Mouse (Mus musculus) small intestine, adult 2 months (tissue): ENCODE measurements around the gene Jarid2. TPM values are rescaled to one million over a fixed set of nuclear protein-coding genes. Genes with fewer than 3 reads are reported as not detected.

ENCODE experiments used
- H3K27ac ChIP-seq: fragments of 200-500 bp; 2 replicates; pipeline ENCODE4 v1.5.1; 2012; ENCODE audit warnings: low read depth, low read length, control low read depth, inconsistent platforms; ENCODE audit not compliant: insufficient read depth
- H3K27me3 ChIP-seq: fragments of 200-500 bp; 2 replicates; pipeline ENCODE4 v1.6.1; 2012; ENCODE audit warnings: mild to moderate bottlenecking, moderate library complexity, low read length, inconsistent platforms; ENCODE audit not compliant: control insufficient read depth, insufficient read depth
- H3K36me3 ChIP-seq: fragments of 200-500 bp; 2 replicates; pipeline ENCODE4 v1.6.1; 2012; ENCODE audit warnings: mild to moderate bottlenecking, low read length, control low read depth, inconsistent platforms; ENCODE audit not compliant: control insufficient read depth, insufficient read depth
- H3K4me1 ChIP-seq: fragments of 200-500 bp; 2 replicates; pipeline ENCODE4 v1.6.1; 2012; ENCODE audit warnings: low read length, inconsistent platforms, mixed read lengths; ENCODE audit not compliant: control insufficient read depth, insufficient read depth, insufficient read length
- H3K4me3 ChIP-seq: fragments of 200-500 bp; 2 replicates; pipeline ENCODE4 v1.5.1; 2012; ENCODE audit warnings: low read depth, mild to moderate bottlenecking, control low read depth, inconsistent platforms, low read length, moderate library complexity
- CTCF ChIP-seq: fragments of 200-500 bp; IDR thresholded peaks from 2 replicates; pipeline ENCODE4 v1.5.1; 2012; ENCODE audit warnings: low read depth, mild to moderate bottlenecking, control low read depth, inconsistent platforms, low read length, moderate library complexity, mixed read lengths; ENCODE audit not compliant: insufficient replicate concordance, insufficient read length; ENCODE audit errors: extremely low read depth
- POLR2A ChIP-seq: fragments of 200-500 bp; IDR thresholded peaks from 2 replicates; pipeline ENCODE4 v1.6.1; 2012; ENCODE audit warnings: low read depth, mild to moderate bottlenecking, control low read depth, inconsistent platforms, low read length, moderate library complexity
- WGBS: fragments of 180-500 bp; shearing (Covaris S2); methylation state at CpG from one replicate; pipeline ENCODE4 v1.1.7; 2018; 5-methylcytosine and 5-hydroxymethylcytosine counted together
- polyA plus RNA-seq: library from polyadenylated mRNA; depleted of rRNA; stranded (reverse); fragments of >200 nt; gene quantifications from 2 replicates; pipeline ENCODE4 v1.2.3, GENCODE M21; 2012

Jarid2 gene
- polyA plus RNA-seq, 1 experiment = 9.5 TPM

DNA sequence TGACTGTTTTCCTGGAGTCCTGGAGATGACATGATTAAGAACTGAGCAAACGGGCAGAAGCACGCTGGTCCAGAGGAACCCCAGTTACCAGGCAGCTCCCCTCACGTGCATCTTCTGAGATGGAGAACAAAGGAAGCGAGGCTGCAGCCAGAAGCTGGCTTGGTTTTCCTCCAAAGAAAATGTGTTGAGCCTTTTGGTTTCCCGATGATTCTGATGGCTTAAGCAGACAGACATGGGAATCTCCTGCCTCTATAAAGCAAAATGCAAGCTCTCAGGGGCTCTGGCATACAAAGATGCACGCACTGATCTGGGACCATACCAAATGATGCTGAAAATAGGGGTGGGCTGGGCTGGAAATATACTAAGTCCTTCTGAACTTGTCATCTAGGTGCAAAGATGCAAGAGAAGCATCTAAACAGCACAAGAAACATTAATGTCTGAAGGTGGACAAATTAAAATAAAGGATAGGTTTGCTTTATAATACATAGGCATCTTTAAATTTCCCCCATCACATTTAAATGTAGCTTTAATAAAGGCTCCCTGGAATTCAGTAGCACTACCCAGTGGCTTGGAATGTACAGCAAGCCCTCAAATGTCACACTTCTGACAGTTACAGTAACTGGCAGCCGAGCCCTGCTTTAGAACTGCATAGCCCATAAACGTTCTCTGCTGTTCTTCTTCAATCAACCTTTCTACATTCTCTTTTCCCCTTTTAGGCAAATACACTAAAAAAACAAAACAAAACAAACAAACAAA is 217.8 kb downstream of the Jarid2 start:
- Histone ChIP-seq H3K4me3 (no peak overlapping the region), H3K27ac (no peak overlapping the region), H3K4me1 (no peaks in the 10 kb centered on the region), H3K27me3 (no peaks in the 10 kb centered on the region), H3K36me3 (peaks cover 7% of the 10 kb centered on the region; the same call in 1 of the 2 replicates)
- 90% methylated on average over 8 of the region's 8 CpGs for WGBS
- TF ChIP-seq POLR2A (no peak), CTCF (no peak)

GRCm38 (mm10) chr13:44948320-44949250 is 219.3 kb downstream of the Jarid2 start:
- H3K4me3 ChIP-seq = no peak overlapping the region
- 89% methylated on average over 16 of the region's 16 CpGs for WGBS
- no peaks in the 10 kb centered on the region for H3K4me1 ChIP-seq
- TF ChIP-seq CTCF = no peak
- H3K27ac ChIP-seq = no peak overlapping the region
- H3K27me3 ChIP-seq = no peaks in the 10 kb centered on the region
- H3K36me3 ChIP-seq = peaks cover 7% of the 10 kb centered on the region; the same call in 1 of the 2 replicates

GRCm38 (mm10) chr13:44952393-44953086 is 223.3 kb downstream of the Jarid2 start:
- no peak overlapping the region for H3K4me3 ChIP-seq
- no peak for TF ChIP-seq CTCF
- TF ChIP-seq POLR2A = no peak
- peaks cover 3% of the 10 kb centered on the region; the same call in 1 of the 2 replicates for H3K36me3 ChIP-seq
- H3K4me1 ChIP-seq = no peaks in the 10 kb centered on the region
- no peaks in the 10 kb centered on the region for H3K27me3 ChIP-seq
- H3K27ac ChIP-seq = no peak overlapping the region
- 68% methylated on average over 10 of the region's 10 CpGs for WGBS

DNA sequence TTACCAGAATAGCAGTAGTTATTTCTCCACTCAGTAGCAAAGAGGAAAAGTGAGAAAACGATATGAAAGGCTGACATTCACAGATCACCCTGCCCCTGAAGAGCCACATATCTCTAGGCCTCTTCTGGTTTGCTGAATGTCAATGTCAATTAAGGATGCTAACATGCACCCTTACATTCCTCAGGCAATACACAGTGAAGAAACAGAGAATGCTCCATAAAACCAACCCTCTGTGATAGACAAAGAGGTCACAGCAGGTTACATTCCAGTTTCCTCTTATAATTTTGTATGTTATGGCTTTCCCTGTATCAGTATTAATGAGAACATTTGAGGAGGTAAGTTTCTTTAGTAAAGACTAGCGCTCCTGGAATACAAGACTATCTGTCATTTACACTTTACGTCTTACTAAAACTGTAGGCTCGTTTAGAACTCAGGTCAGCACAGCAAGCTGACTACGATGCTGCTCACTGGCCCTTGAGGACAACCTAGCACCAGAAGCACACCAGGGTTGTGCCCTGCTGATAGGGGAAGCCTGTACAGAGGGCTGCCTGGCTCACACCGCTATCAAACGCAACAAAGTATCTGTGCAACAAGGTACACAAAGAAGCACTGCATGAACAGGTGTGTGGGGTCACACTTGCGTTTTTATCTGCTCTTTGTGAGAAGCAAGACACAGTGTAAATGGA is 224.4 kb downstream of the Jarid2 start:
- TF ChIP-seq CTCF (no peak), POLR2A (no peak)
- no peak overlapping the region for H3K4me3 ChIP-seq
- no peaks in the 10 kb centered on the region for H3K27me3 ChIP-seq
- no peaks in the 10 kb centered on the region for H3K4me1 ChIP-seq
- H3K36me3 ChIP-seq = peaks cover 3% of the 10 kb centered on the region; the same call in 1 of the 2 replicates
- H3K27ac ChIP-seq = no peak overlapping the region
- WGBS = 88% methylated on average over 8 of the region's 8 CpGs

- no peak overlapping the region for H3K27ac ChIP-seq
- H3K27me3 ChIP-seq = no peaks in the 10 kb centered on the region
- peaks cover 4% of the 10 kb centered on the region; the same call in 1 of the 2 replicates for H3K36me3 ChIP-seq
- no peak for TF ChIP-seq POLR2A
- TF ChIP-seq CTCF = no peak
- WGBS = 92% methylated on average over 1 of the region's 1 CpGs
- no peaks in the 10 kb centered on the region for H3K4me1 ChIP-seq
- H3K4me3 ChIP-seq = no peak overlapping the region
Measured at GRCm38 (mm10) chr13:44954232-44954568, 224.9 kb downstream of the Jarid2 start.

DNA sequence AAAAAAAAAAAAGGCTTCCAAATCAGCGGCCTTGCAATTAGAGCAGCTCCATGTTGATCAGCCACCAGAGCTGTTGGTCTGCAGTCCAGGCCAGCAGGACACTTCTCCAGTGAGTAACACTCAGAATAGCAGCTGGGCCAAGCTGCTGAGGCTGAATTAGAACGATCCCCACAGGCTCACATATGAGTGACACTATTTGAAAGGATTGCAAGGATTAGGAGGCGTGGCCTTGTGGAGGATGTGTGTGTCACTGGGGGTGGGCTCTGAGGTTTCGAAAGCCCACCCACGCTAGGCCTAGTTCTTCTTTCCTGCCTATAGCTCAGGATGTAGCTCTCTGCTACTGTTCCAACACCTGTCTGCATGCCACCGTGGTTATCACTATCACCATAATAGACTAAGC is 226.5 kb downstream of the Jarid2 start:
- peaks cover 6% of the 10 kb centered on the region; the same call in 1 of the 2 replicates for H3K36me3 ChIP-seq
- H3K27ac ChIP-seq = no peak overlapping the region
- no peaks in the 10 kb centered on the region for H3K27me3 ChIP-seq
- H3K4me3 ChIP-seq = no peak overlapping the region
- TF ChIP-seq POLR2A (no peak), CTCF (no peak)
- no peaks in the 10 kb centered on the region for H3K4me1 ChIP-seq
- WGBS = 94% methylated on average over 6 of the region's 6 CpGs
